Mouse (Mus musculus) granulocyte monocyte progenitor cell, adult 5-6 weeks (primary cell): ENCODE measurements around the gene Wdr13. TPM values are rescaled to one million over a fixed set of nuclear protein-coding genes. Genes with fewer than 3 reads are reported as not detected.

Experiments used
- total RNA-seq, 2 experiments: library from RNA; stranded (forward) in 1 of 2; stranded (reverse) in 1 of 2; fragments of 200-712, 200-1000 nt in 1 of 2; fragments of >200 nt in 1 of 2; fragmentation: Nextera tagmentation in 1 of 2; gene quantifications; 2 replicates each; pipeline ENCODE4 v1.2.3; 2014 to 2017

Wdr13 gene
- total RNA-seq, 2 experiments from 2014 or later: 15.6 to 25.6 TPM

Other genes starting within 250 kb of the Wdr13 start
- gene Slc35a2, start 248.9 kb downstream of the Wdr13 start, total RNA-seq (2014; fragmentation: Nextera tagmentation): 18.7 and 35.6 TPM in 2 replicates
- gene Slc35a2, start 248.9 kb downstream of the Wdr13 start, total RNA-seq (2017): 14.6 and 19.6 TPM in 2 replicates
- 53.9 and 80.4 TPM in 2 replicates for gene Pqbp1, start 233.6 kb downstream of the Wdr13 start, total RNA-seq (2014; fragmentation: Nextera tagmentation)
- gene Pqbp1, start 233.6 kb downstream of the Wdr13 start, total RNA-seq (2017): 130 and 144 TPM in 2 replicates
- 80.9 and 119 TPM in 2 replicates for gene Timm17b, start 233.5 kb downstream of the Wdr13 start, total RNA-seq (2014; fragmentation: Nextera tagmentation)
- 62.7 and 111 TPM in 2 replicates for gene Timm17b, start 233.5 kb downstream of the Wdr13 start, total RNA-seq (2017)
- not detected in 2 replicates for gene Gm10491, start 225.1 kb downstream of the Wdr13 start, total RNA-seq (2014; fragmentation: Nextera tagmentation)
- gene Gm10491, start 225.1 kb downstream of the Wdr13 start, total RNA-seq (2017): not detected in 2 replicates
- gene Gm10490, start 223.3 kb downstream of the Wdr13 start, total RNA-seq (2014; fragmentation: Nextera tagmentation): not detected in 2 replicates
- gene Gm10490, start 223.3 kb downstream of the Wdr13 start, total RNA-seq (2017): not detected in 2 replicates
- gene Pcsk1n, start 213.1 kb downstream of the Wdr13 start, total RNA-seq (2014; fragmentation: Nextera tagmentation): not detected in 2 replicates
- not detected in 2 replicates for gene Pcsk1n, start 213.1 kb downstream of the Wdr13 start, total RNA-seq (2017)
- not detected in 2 replicates for gene Eras, start 204.3 kb downstream of the Wdr13 start, total RNA-seq (2014; fragmentation: Nextera tagmentation)
- gene Eras, start 204.3 kb downstream of the Wdr13 start, total RNA-seq (2017): not detected in 2 replicates
- 11.5 and 13.5 TPM in 2 replicates for gene Hdac6, start 185.0 kb downstream of the Wdr13 start, total RNA-seq (2014; fragmentation: Nextera tagmentation)
- 7.5 and 8.0 TPM in 2 replicates for gene Hdac6, start 185.0 kb downstream of the Wdr13 start, total RNA-seq (2017)
- gene Gata1, start 154.8 kb downstream of the Wdr13 start, total RNA-seq (2014; fragmentation: Nextera tagmentation): 2.2 and 4.5 TPM in 2 replicates
- 3.6 and 4.2 TPM in 2 replicates for gene Gata1, start 154.8 kb downstream of the Wdr13 start, total RNA-seq (2017)
- gene Glod5, start 114.4 kb downstream of the Wdr13 start, total RNA-seq (2014; fragmentation: Nextera tagmentation): not detected in 2 replicates
- not detected in 2 replicates for gene Glod5, start 114.4 kb downstream of the Wdr13 start, total RNA-seq (2017)
- gene Suv39h1, start 58.1 kb downstream of the Wdr13 start, total RNA-seq (2014; fragmentation: Nextera tagmentation): 80.1 and 105 TPM in 2 replicates
- gene Suv39h1, start 58.1 kb downstream of the Wdr13 start, total RNA-seq (2017): 79.8 and 82.4 TPM in 2 replicates
- 88.2 and 104 TPM in 2 replicates for gene Was, start 42.4 kb downstream of the Wdr13 start, total RNA-seq (2014; fragmentation: Nextera tagmentation)
- gene Was, start 42.4 kb downstream of the Wdr13 start, total RNA-seq (2017): 82.0 and 114 TPM in 2 replicates
- gene Rbm3, start 13.0 kb upstream of the Wdr13 start, total RNA-seq (2014; fragmentation: Nextera tagmentation): 877 and 914 TPM in 2 replicates
- 1,015 and 1,242 TPM in 2 replicates for gene Rbm3, start 13.0 kb upstream of the Wdr13 start, total RNA-seq (2017)
- 6.7 and 10.8 TPM in 2 replicates for gene Tbc1d25, start 43.3 kb upstream of the Wdr13 start, total RNA-seq (2014; fragmentation: Nextera tagmentation)
- gene Tbc1d25, start 43.3 kb upstream of the Wdr13 start, total RNA-seq (2017): 4.1 and 4.4 TPM in 2 replicates
- 69.1 and 79.2 TPM in 2 replicates for gene Ebp, start 60.6 kb upstream of the Wdr13 start, total RNA-seq (2014; fragmentation: Nextera tagmentation)
- 67.8 and 107 TPM in 2 replicates for gene Ebp, start 60.6 kb upstream of the Wdr13 start, total RNA-seq (2017)
- gene Porcn, start 73.6 kb upstream of the Wdr13 start, total RNA-seq (2014; fragmentation: Nextera tagmentation): not detected in 2 replicates
- gene Porcn, start 73.6 kb upstream of the Wdr13 start, total RNA-seq (2017): not detected in 2 replicates
- 32.7 and 34.2 TPM in 2 replicates for gene Ftsj1, start 119.5 kb upstream of the Wdr13 start, total RNA-seq (2014; fragmentation: Nextera tagmentation)
- 20.5 and 37.1 TPM in 2 replicates for gene Ftsj1, start 119.5 kb upstream of the Wdr13 start, total RNA-seq (2017)
- gene Slc38a5, start 138.2 kb upstream of the Wdr13 start, total RNA-seq (2014; fragmentation: Nextera tagmentation): 0.32 TPM in 1 of 2 replicates, not detected in the other
- 0.26 TPM in 1 of 2 replicates, not detected in the other for gene Slc38a5, start 138.2 kb upstream of the Wdr13 start, total RNA-seq (2017)
- not detected in 2 replicates for gene Ssxb10, start 194.5 kb upstream of the Wdr13 start, total RNA-seq (2014; fragmentation: Nextera tagmentation)
- gene Ssxb10, start 194.5 kb upstream of the Wdr13 start, total RNA-seq (2017): not detected in 2 replicates
- not detected in 2 replicates for gene Ssxb9, start 234.1 kb upstream of the Wdr13 start, total RNA-seq (2014; fragmentation: Nextera tagmentation)
- gene Ssxb9, start 234.1 kb upstream of the Wdr13 start, total RNA-seq (2017): not detected in 2 replicates